Mouse (Mus musculus): ENCODE measurements around the gene Armh4. TPM values are rescaled to one million over a fixed set of nuclear protein-coding genes. Genes with fewer than 3 reads are reported as not detected.

Gene Armh4
- total RNA-seq, 1 experiment from 2014 or later: not detected

- ATAC-seq (ENCODE audit: extremely low read depth, insufficient number of reproducible peaks, low FRiP score, poor library complexity, severe bottlenecking): no peak
Observed at GRCm38 (mm10) chr14:49739328-49739727, 43.9 kb downstream of the Armh4 start.

GRCm38 (mm10) chr14:49738441-49739088 is 44.6 kb downstream of the Armh4 start:
- ATAC-seq (ENCODE audit: extremely low read depth, insufficient number of reproducible peaks, low FRiP score, poor library complexity, severe bottlenecking): no peak

GRCm38 (mm10) chr14:49733950-49734349 is 49.2 kb downstream of the Armh4 start:
- ATAC-seq (ENCODE audit: extremely low read depth, insufficient number of reproducible peaks, low FRiP score, poor library complexity, severe bottlenecking): no peak

GRCm38 (mm10) chr14:49723361-49724054 is 59.7 kb downstream of the Armh4 start:
- no peak for ATAC-seq (ENCODE audit: extremely low read depth, insufficient number of reproducible peaks, low FRiP score, poor library complexity, severe bottlenecking)

GRCm38 (mm10) chr14:49722782-49723181 is 60.4 kb downstream of the Armh4 start:
- ATAC-seq (ENCODE audit: extremely low read depth, insufficient number of reproducible peaks, low FRiP score, poor library complexity, severe bottlenecking): no peak

- no peak for ATAC-seq (ENCODE audit: extremely low read depth, insufficient number of reproducible peaks, low FRiP score, poor library complexity, severe bottlenecking)
Observed at GRCm38 (mm10) chr14:49721281-49721680, 61.9 kb downstream of the Armh4 start.

GRCm38 (mm10) chr14:49719678-49720077 is 63.5 kb downstream of the Armh4 start:
- ATAC-seq (ENCODE audit: extremely low read depth, insufficient number of reproducible peaks, low FRiP score, poor library complexity, severe bottlenecking): no peak

- ATAC-seq (ENCODE audit: extremely low read depth, insufficient number of reproducible peaks, low FRiP score, poor library complexity, severe bottlenecking): no peak
Observed at GRCm38 (mm10) chr14:49711016-49711415, 72.2 kb downstream of the Armh4 start.

GRCm38 (mm10) chr14:49703432-49704200 is 79.6 kb downstream of the Armh4 start:
- no peak for ATAC-seq (ENCODE audit: extremely low read depth, insufficient number of reproducible peaks, low FRiP score, poor library complexity, severe bottlenecking)

- ATAC-seq (ENCODE audit: extremely low read depth, insufficient number of reproducible peaks, low FRiP score, poor library complexity, severe bottlenecking): no peak
Observed at GRCm38 (mm10) chr14:49679511-49680284, 103.5 kb downstream of the Armh4 start.

GRCm38 (mm10) chr14:49676580-49676979 is 106.6 kb downstream of the Armh4 start:
- no peak for ATAC-seq (ENCODE audit: extremely low read depth, insufficient number of reproducible peaks, low FRiP score, poor library complexity, severe bottlenecking)

GRCm38 (mm10) chr14:49660444-49660843 is 122.7 kb downstream of the Armh4 start:
- no peak for ATAC-seq (ENCODE audit: extremely low read depth, insufficient number of reproducible peaks, low FRiP score, poor library complexity, severe bottlenecking)

GRCm38 (mm10) chr14:49649191-49649590 is 134.0 kb downstream of the Armh4 start:
- ATAC-seq (ENCODE audit: extremely low read depth, insufficient number of reproducible peaks, low FRiP score, poor library complexity, severe bottlenecking): no peak

- no peak for ATAC-seq (ENCODE audit: extremely low read depth, insufficient number of reproducible peaks, low FRiP score, poor library complexity, severe bottlenecking)
Observed at GRCm38 (mm10) chr14:49637422-49637821, 145.8 kb downstream of the Armh4 start.

GRCm38 (mm10) chr14:49626055-49626454 is 157.1 kb downstream of the Armh4 start:
- ATAC-seq (ENCODE audit: extremely low read depth, insufficient number of reproducible peaks, low FRiP score, poor library complexity, severe bottlenecking): no peak
